Mouse (Mus musculus): ENCODE results near the gene Cd86. TPM values are rescaled to one million over a fixed set of nuclear protein-coding genes. Genes with fewer than 3 reads are reported as not detected.

The Cd86 gene
- 1.1 and 4.5 TPM in 2 replicates for polyA plus RNA-seq (2012; ENCODE audit: low replicate concordance)

GRCm38 (mm10) chr16:36665782-36666181, at the start of gene Cd86:
Cd86 (minus strand) TSS chr16:36666081.

GRCm38 (mm10) chr16:36693818-36694413, 28.0 kb upstream of the Cd86 start, which contains the start of gene Ildr1:
Ildr1 (plus strand) TSS chr16:36693978.

GRCm38 (mm10) chr16:36561386-36562338, 104.2 kb downstream of the Cd86 start, which contains the start of gene Casr:
Casr (minus strand) TSS chr16:36562141.

Other genes starting within 250 kb of the Cd86 start
- gene Stfa3, start 210.7 kb downstream of the Cd86 start, polyA plus RNA-seq (2012; ENCODE audit: low replicate concordance): not detected in 2 replicates
- not detected in 2 replicates for gene Casr, start 103.9 kb downstream of the Cd86 start, polyA plus RNA-seq (2012; ENCODE audit: low replicate concordance)
- 4.2 and 6.9 TPM in 2 replicates for gene Ildr1, start 27.9 kb upstream of the Cd86 start, polyA plus RNA-seq (2012; ENCODE audit: low replicate concordance)
- gene Slc15a2, start 118.9 kb upstream of the Cd86 start, polyA plus RNA-seq (2012; ENCODE audit: low replicate concordance): 0.26 and 1.2 TPM in 2 replicates
- 1.8 and 2.5 TPM in 2 replicates for gene Iqcb1, start 162.3 kb upstream of the Cd86 start, polyA plus RNA-seq (2012; ENCODE audit: low replicate concordance)
- gene Eaf2, start 208.9 kb upstream of the Cd86 start, polyA plus RNA-seq (2012; ENCODE audit: low replicate concordance): 2.8 and 6.1 TPM in 2 replicates
- gene Golgb1, start 209.1 kb upstream of the Cd86 start, polyA plus RNA-seq (2012; ENCODE audit: low replicate concordance): 23.1 and 28.2 TPM in 2 replicates